ENCODE assay signal across 8 mouse cellular contexts in the genomic region with DNA sequence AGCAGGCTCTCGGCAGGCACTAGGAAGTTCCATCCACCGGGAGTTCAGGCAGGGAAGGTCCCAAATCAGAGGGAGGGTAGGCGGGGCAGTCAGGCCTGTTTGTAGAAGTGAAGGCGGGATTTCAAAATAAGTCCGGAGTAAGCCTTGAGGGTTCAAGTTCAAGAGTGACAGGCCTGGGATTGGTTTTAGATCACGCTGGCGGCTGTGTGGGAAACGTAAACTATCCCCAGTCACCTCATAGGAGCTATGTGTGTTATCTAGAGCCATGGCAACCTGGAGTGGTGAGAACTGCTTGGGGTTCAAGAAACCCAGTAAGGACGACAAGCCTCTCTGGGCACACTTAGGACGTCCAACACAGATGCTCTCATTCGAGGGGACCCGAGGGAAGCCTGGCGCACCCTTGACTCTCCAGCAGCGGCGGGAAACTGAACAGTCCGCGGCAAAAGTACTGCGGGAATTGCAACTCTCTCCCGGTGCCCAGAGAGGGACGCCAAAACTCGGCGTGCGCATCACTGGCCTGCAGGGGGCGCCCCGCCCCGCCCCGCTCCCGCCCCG. TPM values are rescaled to one million over a fixed set of nuclear protein-coding genes. Genes with fewer than 3 reads are reported as not detected.
DNase-seq lines count a peak whose midpoint lies in the region; ATAC-seq and TF ChIP-seq lines count a peak whose summit lies in the region.

No protein-coding gene starts in this region.

- peaks cover 16% of the 10 kb centered on the region for H3K4me1 ChIP-seq in forebrain, embryonic 14.5 days (ENCODE audit: control insufficient read depth, insufficient read depth, low read length)
- peaks cover 51% of the 10 kb centered on the region for H3K4me1 ChIP-seq in liver, embryonic 12.5 days
- H3K4me1 ChIP-seq in midbrain, postnatal 0 days (ENCODE audit: insufficient read depth, low read length) = no peaks in the 10 kb centered on the region; the same call in 1 of the 2 replicates

- no peaks in the 10 kb centered on the region for H3K36me3 ChIP-seq in forebrain, embryonic 14.5 days (ENCODE audit: control insufficient read depth, insufficient read depth, low read length)
- H3K36me3 ChIP-seq in liver, embryonic 12.5 days = peaks cover 29% of the 10 kb centered on the region
- no peaks in the 10 kb centered on the region for H3K36me3 ChIP-seq in midbrain, postnatal 0 days (ENCODE audit: insufficient read depth, low read length)

- peak overlapping the region; percentile 38; the same call in 1 of the 2 replicates for H3K9ac ChIP-seq in forebrain, embryonic 14.5 days (ENCODE audit: low read length)
- peak overlapping the region; percentile 60 for H3K9ac ChIP-seq in liver, embryonic 12.5 days
- H3K9ac ChIP-seq in midbrain, postnatal 0 days (replicated peaks; ENCODE audit: low read length, poor library complexity, severe bottlenecking) = no peak overlapping the region

- H3K4me2 ChIP-seq in forebrain, embryonic 14.5 days (ENCODE audit: low read length) = peak overlapping the region; percentile 68
- H3K4me2 ChIP-seq in liver, embryonic 12.5 days = peak overlapping the region; percentile 88
- H3K4me2 ChIP-seq in midbrain, postnatal 0 days (ENCODE audit: low read depth, low read length, poor library complexity, severe bottlenecking) = peak overlapping the region; percentile 70

- H3K27ac ChIP-seq in forebrain, embryonic 14.5 days (ENCODE audit: low read depth, low read length) = no peak overlapping the region
- H3K27ac ChIP-seq in liver, embryonic 12.5 days = peak overlapping the region; percentile 68; the same call in 1 of the 2 replicates
- no peak overlapping the region for H3K27ac ChIP-seq in midbrain, postnatal 0 days (ENCODE audit: low read depth, low read length)

- no peaks in the 10 kb centered on the region for H3K9me3 ChIP-seq in forebrain, embryonic 14.5 days (replicated peaks; ENCODE audit: control insufficient read depth, low read length)
- no peaks in the 10 kb centered on the region for H3K9me3 ChIP-seq in liver, embryonic 12.5 days (replicated peaks)
- H3K9me3 ChIP-seq in midbrain, postnatal 0 days (ENCODE audit: low read length) = no peaks in the 10 kb centered on the region

- peak; percentile 78 for ATAC-seq in forebrain, embryonic 14.5 days
- ATAC-seq in liver, embryonic 12.5 days = peak; percentile 50
- ATAC-seq in midbrain, postnatal 0 days (ENCODE audit: low FRiP score) = peak; percentile 48

- WGBS in forebrain, embryonic 14.5 days = under 1% methylated on average over 22 of the region's 29 CpGs
- 2% methylated on average over 27 of the region's 29 CpGs for WGBS in liver, embryonic 12.5 days (ENCODE audit: insufficient replicate concordance)
- 1% methylated on average over 20 of the region's 29 CpGs for WGBS in midbrain, postnatal 0 days

- no peaks in the 10 kb centered on the region for H3K27me3 ChIP-seq in forebrain, embryonic 14.5 days (replicated peaks; ENCODE audit: control insufficient read depth, insufficient read depth, low read length)
- H3K27me3 ChIP-seq in liver, embryonic 12.5 days (replicated peaks) = no peaks in the 10 kb centered on the region
- H3K27me3 ChIP-seq in midbrain, postnatal 0 days (ENCODE audit: insufficient read depth, low read length) = no peaks in the 10 kb centered on the region

- TF ChIP-seq CTCF in midbrain, postnatal 0 days (IDR thresholded peaks at IDR 0.05) = 0 out of 2 replicates have a peak, but pooled peaks have one; percentile 38

- DNase-seq in right cerebral cortex, adult 2 months (ENCODE audit: low spot score in 2 of 2) = peak; percentile 20 to 21
- DNase-seq in right cerebral cortex, postnatal 4 days = no peak
- DNase-seq in adrenal gland, postnatal 25 days = peak; percentile 23
- DNase-seq in forebrain, embryonic 14.5 days (ENCODE audit: low spot score) = peak; percentile 57
- peak; percentile 77 for DNase-seq in induced T-regulatory cell, adult 2 months (ENCODE audit: low read depth)
- DNase-seq in midbrain, postnatal 0 days (ENCODE audit: low spot score) = peak; percentile 50
- no peak for DNase-seq in left cerebral cortex, adult 11 months (ENCODE audit: low spot score)

- H3K4me3 ChIP-seq in forebrain, embryonic 14.5 days (ENCODE audit: low read depth, low read length) = peak overlapping the region; percentile 57
- H3K4me3 ChIP-seq in liver, embryonic 12.5 days = peak overlapping the region; percentile 80
- peak overlapping the region; percentile 48 for H3K4me3 ChIP-seq in midbrain, postnatal 0 days (ENCODE audit: low read depth, low read length)

RNA-seq across cellular contexts. Expression of a gene that starts 0.4 kb away (rescaled TPM):
- 32.4 and 34.7 TPM in 2 replicates for total RNA-seq in adrenal gland, postnatal 25 days (2021)
- polyA plus RNA-seq in forebrain, embryonic 14.5 days (2014; fragmentation: Nextera tagmentation; extraction: Ambion mirVana) = 23.1 and 23.5 TPM in 2 replicates
- polyA plus RNA-seq in liver, embryonic 12.5 days (2016; fragmentation: Nextera tagmentation; extraction: Ambion mirVana) = 30.4 and 30.9 TPM in 2 replicates
- total RNA-seq in midbrain, postnatal 0 days (2014; rRNA removed) = 19.6 and 27.5 TPM in 2 replicates
- 7.9 and 8.0 TPM in 2 replicates for polyA plus RNA-seq in midbrain, postnatal 0 days (2015; fragmentation: Nextera tagmentation; extraction: Ambion mirVana)

RNA-seq across cellular contexts. Expression of a gene that starts 51.5 kb away (rescaled TPM):
- total RNA-seq in adrenal gland, postnatal 25 days (2021) = 76.0 and 110 TPM in 2 replicates
- 46.3 and 56.2 TPM in 2 replicates for polyA plus RNA-seq in forebrain, embryonic 14.5 days (2014; fragmentation: Nextera tagmentation; extraction: Ambion mirVana)
- polyA plus RNA-seq in liver, embryonic 12.5 days (2016; fragmentation: Nextera tagmentation; extraction: Ambion mirVana) = 36.3 and 36.7 TPM in 2 replicates
- 41.7 and 59.8 TPM in 2 replicates for total RNA-seq in midbrain, postnatal 0 days (2014; rRNA removed)
- 35.1 and 35.4 TPM in 2 replicates for polyA plus RNA-seq in midbrain, postnatal 0 days (2015; fragmentation: Nextera tagmentation; extraction: Ambion mirVana)

Comparison
In these comparisons a context has a peak if more than half of its experiments do, and no peak if none do; other contexts are left out.
1. DNase-seq: peak in right cerebral cortex, adult 2 months (2 of 2), adrenal gland, postnatal 25 days (single experiment), forebrain, embryonic 14.5 days (single experiment), induced T-regulatory cell, adult 2 months (single experiment) and midbrain, postnatal 0 days (single experiment); none in right cerebral cortex, postnatal 4 days (single experiment) and left cerebral cortex, adult 11 months (single experiment).
2. Peak in every context shown above with its lines, with median percentiles within 50 percentile points of each other: ATAC-seq, H3K4me2 ChIP-seq and H3K4me3 ChIP-seq.